Mouse (Mus musculus): ENCODE measurements at regions not wholly inside any gene's neighbourhood (a gene's known extent, or its start where the extent isn't known, plus 50 kb on each side); places are given as distances from the start of the nearest gene placed in this dataset.
A peak's percentile ranks its signal among the peaks of the same experiment; 100 is the strongest.

GRCm38 (mm10) chr11:37533624-37534023 is 297.9 kb upstream of the Tenm2 start:
- H3K4me1 ChIP-seq (ENCODE audit: insufficient read depth, low read length): no peaks in the 10 kb centered on the region
- no peaks in the 10 kb centered on the region for H3K27me3 ChIP-seq (ENCODE audit: insufficient read depth, low read length)
- no peak for TF ChIP-seq CTCF (IDR thresholded peaks at IDR 0.05; ENCODE audit: low read depth)
- DNase-seq (ENCODE audit: low spot score) (no peak), ATAC-seq (no peak)
- H3K4me2 ChIP-seq (ENCODE audit: low read depth, low read length): no peak overlapping the region
- no peak overlapping the region for H3K27ac ChIP-seq
- H3K9ac ChIP-seq (replicated peaks; ENCODE audit: low read length): no peak overlapping the region
- H3K9me3 ChIP-seq (ENCODE audit: low read length): no peaks in the 10 kb centered on the region
- no peaks in the 10 kb centered on the region for H3K36me3 ChIP-seq (ENCODE audit: insufficient read depth, low read length)
- H3K4me3 ChIP-seq (ENCODE audit: low read length): no peak overlapping the region
- 21% methylated on average over 2 of the region's 2 CpGs for WGBS

GRCm38 (mm10) chr11:37532476-37532875 is 296.7 kb upstream of the Tenm2 start:
- 34% methylated on average over 2 of the region's 2 CpGs for WGBS
- no peak overlapping the region for H3K27ac ChIP-seq

DNA sequence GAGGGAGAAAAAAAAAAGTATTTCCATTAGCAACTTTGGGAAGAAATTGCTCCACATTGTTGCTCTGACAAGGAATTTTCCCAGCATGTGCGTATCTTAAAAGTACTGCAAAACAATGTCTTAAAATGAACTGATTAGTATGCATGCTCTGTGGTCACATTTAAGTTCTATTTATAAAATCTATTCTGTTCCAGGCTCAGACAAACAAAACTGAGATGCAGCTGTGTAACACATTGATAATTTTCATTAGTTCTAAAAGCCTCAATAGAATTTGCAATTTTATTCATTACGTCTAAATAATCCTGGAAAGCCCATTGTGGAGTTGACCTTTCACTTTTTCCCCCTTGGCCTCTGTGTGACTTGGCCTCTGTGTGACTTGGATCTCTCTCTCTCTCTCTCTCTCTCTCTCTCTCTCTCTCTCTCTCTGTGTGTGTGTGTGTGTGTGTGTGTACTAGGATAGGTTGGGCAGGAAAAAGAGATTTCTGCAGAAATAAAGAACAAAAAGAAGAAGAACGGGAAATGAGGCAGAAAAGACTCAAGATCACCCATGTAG is 262.8 kb upstream of the Tenm2 start:
- Histone ChIP-seq H3K9ac (replicated peaks; ENCODE audit: low read length) (no peak overlapping the region), H3K27ac (no peak overlapping the region), H3K9me3 (ENCODE audit: low read length) (no peaks in the 10 kb centered on the region), H3K4me1 (ENCODE audit: insufficient read depth, low read length) (no peaks in the 10 kb centered on the region), H3K4me2 (ENCODE audit: low read depth, low read length) (no peak overlapping the region), H3K27me3 (ENCODE audit: insufficient read depth, low read length) (no peaks in the 10 kb centered on the region), H3K4me3 (ENCODE audit: low read length) (no peak overlapping the region), H3K36me3 (ENCODE audit: insufficient read depth, low read length) (no peaks in the 10 kb centered on the region)
- 39% methylated on average over 3 of the region's 3 CpGs for WGBS
- DNase-seq (ENCODE audit: low spot score) (no peak), ATAC-seq (no peak)
- no peak for TF ChIP-seq CTCF (IDR thresholded peaks at IDR 0.05; ENCODE audit: low read depth)

More at GRCm38 (mm10) chr11:37532476-37532875, 296.7 kb upstream of the Tenm2 start:
- Histone ChIP-seq H3K4me3 (ENCODE audit: low read length) (no peak overlapping the region), H3K9me3 (ENCODE audit: low read length) (no peaks in the 10 kb centered on the region), H3K4me1 (ENCODE audit: insufficient read depth, low read length) (no peaks in the 10 kb centered on the region), H3K27me3 (ENCODE audit: insufficient read depth, low read length) (no peaks in the 10 kb centered on the region), H3K4me2 (ENCODE audit: low read depth, low read length) (no peak overlapping the region), H3K9ac (replicated peaks; ENCODE audit: low read length) (no peak overlapping the region), H3K36me3 (ENCODE audit: insufficient read depth, low read length) (no peaks in the 10 kb centered on the region)
- DNase-seq (ENCODE audit: low spot score) (peak; percentile 5), ATAC-seq (no peak)
- no peak for TF ChIP-seq CTCF (IDR thresholded peaks at IDR 0.05; ENCODE audit: low read depth)

DNA sequence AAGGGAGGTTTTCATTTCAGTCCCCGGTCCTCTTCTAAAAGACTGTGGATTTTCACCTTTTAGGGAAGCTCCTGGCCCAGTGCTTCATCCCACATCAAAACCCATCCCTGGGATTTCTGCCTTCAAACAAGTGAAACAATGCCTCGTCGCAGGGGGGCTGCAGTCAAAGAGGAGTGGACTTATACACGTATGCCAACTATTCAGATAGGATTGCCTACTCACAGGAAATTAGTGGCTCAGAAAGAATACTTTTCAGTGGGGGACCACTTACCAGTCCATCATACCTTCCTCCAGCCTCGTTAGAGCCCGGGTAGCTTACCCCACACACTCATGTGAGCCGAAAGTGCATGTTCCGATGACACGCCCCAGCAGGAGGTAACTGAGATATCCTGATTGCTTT is 262.1 kb upstream of the Tenm2 start:
- DNase-seq (ENCODE audit: low spot score) (no peak), ATAC-seq (no peak)
- Histone ChIP-seq H3K27ac (no peak overlapping the region), H3K27me3 (ENCODE audit: insufficient read depth, low read length) (no peaks in the 10 kb centered on the region), H3K36me3 (ENCODE audit: insufficient read depth, low read length) (no peaks in the 10 kb centered on the region), H3K9ac (replicated peaks; ENCODE audit: low read length) (no peak overlapping the region), H3K4me3 (ENCODE audit: low read length) (no peak overlapping the region), H3K9me3 (ENCODE audit: low read length) (no peaks in the 10 kb centered on the region), H3K4me1 (ENCODE audit: insufficient read depth, low read length) (no peaks in the 10 kb centered on the region), H3K4me2 (ENCODE audit: low read depth, low read length) (no peak overlapping the region)
- 28% methylated on average over 9 of the region's 9 CpGs for WGBS
- no peak for TF ChIP-seq CTCF (IDR thresholded peaks at IDR 0.05; ENCODE audit: low read depth)

DNA sequence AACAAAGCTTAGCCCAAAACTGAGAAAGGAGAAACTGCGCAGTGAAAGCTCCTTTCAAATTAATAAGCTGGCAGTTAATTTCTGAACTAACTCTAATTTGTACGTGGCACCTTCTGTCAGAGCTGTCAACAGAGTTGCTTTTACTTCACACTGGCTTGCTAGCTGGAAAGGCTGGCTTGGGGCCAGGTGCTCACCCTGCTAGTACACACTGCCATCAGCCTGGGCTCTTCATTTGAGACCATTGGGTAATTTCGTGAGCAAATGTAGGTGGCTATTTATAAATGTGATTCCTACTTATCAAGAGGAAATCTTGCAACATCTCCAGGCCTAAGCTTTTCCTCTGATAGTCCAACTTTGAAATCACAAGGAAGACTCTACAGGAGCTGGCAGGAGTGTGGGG is 244.5 kb upstream of the Tenm2 start:
- WGBS: 54% methylated on average over 3 of the region's 3 CpGs

GRCm38 (mm10) chr11:37478970-37479482 is 243.3 kb upstream of the Tenm2 start:
- no peak overlapping the region for H3K4me2 ChIP-seq (ENCODE audit: low read depth, low read length)
- H3K4me1 ChIP-seq (ENCODE audit: insufficient read depth, low read length): no peaks in the 10 kb centered on the region
- no peak overlapping the region for H3K9ac ChIP-seq (replicated peaks; ENCODE audit: low read length)
- DNase-seq (ENCODE audit: low spot score): no peak
- no peaks in the 10 kb centered on the region for H3K9me3 ChIP-seq (ENCODE audit: low read length)
- H3K36me3 ChIP-seq (ENCODE audit: insufficient read depth, low read length): no peaks in the 10 kb centered on the region
- ATAC-seq: no peak
- no peak overlapping the region for H3K4me3 ChIP-seq (ENCODE audit: low read length)
- no peaks in the 10 kb centered on the region for H3K27me3 ChIP-seq (ENCODE audit: insufficient read depth, low read length)
- H3K27ac ChIP-seq: no peak overlapping the region
- TF ChIP-seq CTCF (IDR thresholded peaks at IDR 0.05; ENCODE audit: low read depth): no peak
- WGBS: 94% methylated on average over 6 of the region's 6 CpGs

More for the DNA sequence above, 244.5 kb upstream of the Tenm2 start:
- ATAC-seq (no peak), DNase-seq (ENCODE audit: low spot score) (no peak)
- Histone ChIP-seq H3K27me3 (ENCODE audit: insufficient read depth, low read length) (no peaks in the 10 kb centered on the region), H3K4me3 (ENCODE audit: low read length) (no peak overlapping the region), H3K4me2 (ENCODE audit: low read depth, low read length) (no peak overlapping the region), H3K36me3 (ENCODE audit: insufficient read depth, low read length) (no peaks in the 10 kb centered on the region), H3K9me3 (ENCODE audit: low read length) (no peaks in the 10 kb centered on the region), H3K4me1 (ENCODE audit: insufficient read depth, low read length) (no peaks in the 10 kb centered on the region), H3K27ac (no peak overlapping the region), H3K9ac (replicated peaks; ENCODE audit: low read length) (no peak overlapping the region)
- TF ChIP-seq CTCF (IDR thresholded peaks at IDR 0.05; ENCODE audit: low read depth): no peak

GRCm38 (mm10) chr11:37474068-37474467 is 238.3 kb upstream of the Tenm2 start:
- Histone ChIP-seq H3K36me3 (ENCODE audit: insufficient read depth, low read length) (no peaks in the 10 kb centered on the region), H3K27ac (no peak overlapping the region), H3K4me3 (ENCODE audit: low read length) (no peak overlapping the region), H3K4me1 (ENCODE audit: insufficient read depth, low read length) (no peaks in the 10 kb centered on the region), H3K4me2 (ENCODE audit: low read depth, low read length) (no peak overlapping the region), H3K9me3 (ENCODE audit: low read length) (no peaks in the 10 kb centered on the region), H3K9ac (replicated peaks; ENCODE audit: low read length) (no peak overlapping the region), H3K27me3 (ENCODE audit: insufficient read depth, low read length) (no peaks in the 10 kb centered on the region)
- no peak for TF ChIP-seq CTCF (IDR thresholded peaks at IDR 0.05; ENCODE audit: low read depth)
- ATAC-seq: no peak
- DNase-seq (ENCODE audit: low spot score): no peak
- 76% methylated on average over 6 of the region's 6 CpGs for WGBS
